Comparison of ENCODE assay signal across 8 mouse cellular contexts in genomic region chr14:80845576-80846269, GRCm38 (mm10).
DNase-seq lines count a peak whose midpoint lies in the region; ATAC-seq and TF ChIP-seq lines count a peak whose summit lies in the region.

No protein-coding gene starts in this region.

- in situ Hi-C loops in ES-E14 (cut with MboI; ENCODE audit: low sequenced_read_pairs in 2 of 2, unreplicated experiment in 2 of 2), result no loop called here

- no peaks in the 10 kb centered on the region for H3K27me3 ChIP-seq in forebrain, embryonic 13.5 days
- H3K27me3 ChIP-seq in hindbrain, embryonic 10.5 days (ENCODE audit: insufficient read depth, poor library complexity, severe bottlenecking), result no peaks in the 10 kb centered on the region
- H3K27me3 ChIP-seq in lung, embryonic 16.5 days (ENCODE audit: control insufficient read depth, insufficient read depth, low read depth, low read length), result no peaks in the 10 kb centered on the region

- peak; percentile 84 for ATAC-seq in cerebellum, adult (ENCODE audit: insufficient number of reproducible peaks, low FRiP score, low TSS enrichment)
- peak; percentile 95 for ATAC-seq in forebrain, embryonic 13.5 days
- peak; percentile 93 for ATAC-seq in lung, embryonic 16.5 days (ENCODE audit: low read depth)
- no peak for ATAC-seq in megakaryocyte, adult 5-6 weeks (ENCODE audit: poor library complexity, severe bottlenecking)

- H3K9ac ChIP-seq in ES-E14 (ENCODE audit: insufficient read depth, low read depth, low read length, poor library complexity, severe bottlenecking), result no peak overlapping the region
- peak overlapping the region; percentile 50 for H3K9ac ChIP-seq in forebrain, embryonic 13.5 days
- H3K9ac ChIP-seq in lung, embryonic 16.5 days (ENCODE audit: low read length), result no peak overlapping the region

- no peaks in the 10 kb centered on the region for H3K36me3 ChIP-seq in ES-E14 (ENCODE audit: control insufficient read depth, insufficient read depth, low read length, poor library complexity, severe bottlenecking)
- H3K36me3 ChIP-seq in forebrain, embryonic 13.5 days (ENCODE audit: poor library complexity, severe bottlenecking), result no peaks in the 10 kb centered on the region
- no peaks in the 10 kb centered on the region for H3K36me3 ChIP-seq in hindbrain, embryonic 10.5 days
- no peaks in the 10 kb centered on the region for H3K36me3 ChIP-seq in lung, embryonic 16.5 days (ENCODE audit: control insufficient read depth, insufficient read depth, low read length)

- peak overlapping the region; percentile 56 for H3K4me2 ChIP-seq in forebrain, embryonic 13.5 days
- H3K4me2 ChIP-seq in lung, embryonic 16.5 days (ENCODE audit: low read depth, low read length), result peak overlapping the region; percentile 23

- peak; percentile 48 for DNase-seq in ES-E14 (ENCODE audit: low read depth, low spot score)
- peak; percentile 77 for DNase-seq in hindbrain, embryonic 10.5 days (ENCODE audit: low spot score)
- peak; percentile 88 for DNase-seq in layer of hippocampus, adult 2 months (ENCODE audit: low spot score in 2 of 2)
- peak; percentile 64 for DNase-seq in retina, postnatal 7 days (ENCODE audit: low read depth, low spot score)

- H3K27ac ChIP-seq in ES-E14 (ENCODE audit: insufficient read depth, low read depth, low read length, poor library complexity, severe bottlenecking), result no peak overlapping the region
- peak overlapping the region; percentile 51; the same call in 1 of the 2 replicates for H3K27ac ChIP-seq in forebrain, embryonic 13.5 days
- peak overlapping the region; percentile 74 for H3K27ac ChIP-seq in hindbrain, embryonic 10.5 days
- peak overlapping the region; percentile 28 for H3K27ac ChIP-seq in layer of hippocampus, adult 2 months
- H3K27ac ChIP-seq in lung, embryonic 16.5 days (ENCODE audit: low read length), result no peak overlapping the region

- H3K4me3 ChIP-seq in ES-E14 (ENCODE audit: insufficient read depth in 1 of 2, low read depth in 1 of 2, low read length in 2 of 2, poor library complexity in 1 of 2, severe bottlenecking in 1 of 2), result no peak overlapping the region
- peak overlapping the region; percentile 26 for H3K4me3 ChIP-seq in forebrain, embryonic 13.5 days
- peak overlapping the region; percentile 27 for H3K4me3 ChIP-seq in hindbrain, embryonic 10.5 days
- H3K4me3 ChIP-seq in layer of hippocampus, adult 2 months, result peak overlapping the region; percentile 41
- H3K4me3 ChIP-seq in lung, embryonic 16.5 days (ENCODE audit: low read length), result no peak overlapping the region

- 7% methylated on average over 14 of the region's 14 CpGs for WGBS in forebrain, embryonic 13.5 days
- WGBS in hindbrain, embryonic 10.5 days, result 22% methylated on average over 14 of the region's 14 CpGs
- WGBS in lung, embryonic 16.5 days, result 21% methylated on average over 14 of the region's 14 CpGs

- peak; percentile 96 for TF ChIP-seq CTCF in layer of hippocampus, adult 2 months (conservative IDR thresholded peaks at IDR 0.05)

- no peaks in the 10 kb centered on the region for H3K9me3 ChIP-seq in ES-E14 (ENCODE audit: control insufficient read depth, insufficient read depth, low read depth, low read length)
- no peaks in the 10 kb centered on the region for H3K9me3 ChIP-seq in forebrain, embryonic 13.5 days (replicated peaks)
- H3K9me3 ChIP-seq in hindbrain, embryonic 10.5 days, result no peaks in the 10 kb centered on the region
- H3K9me3 ChIP-seq in lung, embryonic 16.5 days (ENCODE audit: control insufficient read depth, low read length), result no peaks in the 10 kb centered on the region

- no peaks in the 10 kb centered on the region for H3K4me1 ChIP-seq in ES-E14 (ENCODE audit: control insufficient read depth in 2 of 2, insufficient read depth in 2 of 2, low read length in 2 of 2, poor library complexity in 1 of 2)
- peaks cover 11% of the 10 kb centered on the region; the same call in 1 of the 2 replicates for H3K4me1 ChIP-seq in forebrain, embryonic 13.5 days
- 0 out of 2 replicates have a peak, but pooled peaks cover 9% of the 10 kb centered on the region for H3K4me1 ChIP-seq in hindbrain, embryonic 10.5 days (replicated peaks)
- no peaks in the 10 kb centered on the region for H3K4me1 ChIP-seq in lung, embryonic 16.5 days (replicated peaks; ENCODE audit: control insufficient read depth, insufficient read depth, low read length)

TF ChIP-seq in ES-E14, 5 proteins besides CTCF, POLR2A, EP300 and RAD21:
- TF ChIP-seq ZC3H11A (IDR thresholded peaks at IDR 0.05; ENCODE audit: borderline replicate concordance, low read depth, low read length) (0 out of 2 replicates have a peak, but pooled peaks have one; percentile 38), MAFK (IDR thresholded peaks at IDR 0.05; ENCODE audit: insufficient read depth, low read depth, low read length) (no peak)

Comparison
In these comparisons a context has a peak if more than half of its experiments do, and no peak if none do; other contexts are left out.
1. H3K27ac ChIP-seq: peak in forebrain, embryonic 13.5 days (single experiment), hindbrain, embryonic 10.5 days (single experiment) and layer of hippocampus, adult 2 months (single experiment); none in ES-E14 (single experiment) and lung, embryonic 16.5 days (single experiment).
2. H3K4me3 ChIP-seq: peak in forebrain, embryonic 13.5 days (single experiment), hindbrain, embryonic 10.5 days (single experiment) and layer of hippocampus, adult 2 months (single experiment); none in ES-E14 (0 of 2) and lung, embryonic 16.5 days (single experiment).
3. Peak in every context shown above with its lines, with median percentiles within 50 percentile points of each other: DNase-seq.